ENCODE assay signal across 19 mouse cellular contexts in genomic region chr5:45284680-45285079, GRCm38 (mm10).
A peak's percentile ranks its signal among the peaks of the same experiment; 100 is the strongest.
DNase-seq lines count a peak whose midpoint lies in the region; ATAC-seq and TF ChIP-seq lines count a peak whose summit lies in the region.
"Had no signal": no experiment of that assay in that cellular context is flagged by ENCODE, and none has a peak within 500 bp of the region (broad histone marks: within the 10 kb centered on the region; RNA-seq: fewer than 3 reads in every experiment).

No protein-coding gene starts in this region.

- H3K27ac ChIP-seq in gastrocnemius, adult 2 months, result peak overlapping the region; percentile 50
- H3K27ac ChIP-seq in heart, postnatal 0 days (ENCODE audit: low read depth), result peak overlapping the region; percentile 35; the same call in 1 of the 2 replicates
- peak overlapping the region; percentile 87 for H3K27ac ChIP-seq in kidney, embryonic 16.5 days (ENCODE audit: low read length)
- H3K27ac ChIP-seq: hindbrain, embryonic 13.5 days; liver, embryonic 14.5 days; midbrain, embryonic 13.5 days had no signal

- TF ChIP-seq CTCF in gastrocnemius, adult 2 months (IDR thresholded peaks at IDR 0.05), result no peak
- no peak for TF ChIP-seq CTCF in heart, postnatal 0 days (IDR thresholded peaks at IDR 0.05; ENCODE audit: low read depth)

- no peaks in the 10 kb centered on the region for H3K9me3 ChIP-seq in heart, postnatal 0 days (replicated peaks; ENCODE audit: control insufficient read depth, low read length)
- H3K9me3 ChIP-seq in kidney, embryonic 16.5 days (ENCODE audit: low read length), result no peaks in the 10 kb centered on the region
- H3K9me3 ChIP-seq: forebrain, embryonic 10.5 days; hindbrain, embryonic 13.5 days; midbrain, embryonic 13.5 days had no signal

- intact Hi-C loops in gastrocnemius, adult 2 months (cut with DNase I), result no loop called here

- no peaks in the 10 kb centered on the region for H3K36me3 ChIP-seq in heart, postnatal 0 days (replicated peaks; ENCODE audit: control insufficient read depth, insufficient read depth, low read length)
- H3K36me3 ChIP-seq in kidney, embryonic 16.5 days (ENCODE audit: insufficient read depth, low read length), result no peaks in the 10 kb centered on the region
- H3K36me3 ChIP-seq: forebrain, embryonic 10.5 days; hindbrain, embryonic 13.5 days; midbrain, embryonic 13.5 days had no signal

- H3K27me3 ChIP-seq in heart, postnatal 0 days (ENCODE audit: control insufficient read depth, insufficient read depth, low read length), result no peaks in the 10 kb centered on the region
- no peaks in the 10 kb centered on the region for H3K27me3 ChIP-seq in kidney, embryonic 16.5 days (ENCODE audit: insufficient read depth, low read length)
- H3K27me3 ChIP-seq: hindbrain, embryonic 13.5 days; midbrain, embryonic 13.5 days had no signal

- DNase-seq in gastrocnemius, adult 2 months, result no peak
- DNase-seq in gastrocnemius, postnatal 10 days, result no peak
- no peak for DNase-seq in heart, postnatal 0 days (ENCODE audit: low spot score)
- DNase-seq in heart, postnatal 4 days, result no peak
- DNase-seq in kidney, adult 11 months, result no peak
- DNase-seq in kidney, postnatal 14 days, result peak; percentile 19
- no peak for DNase-seq in frontal cortex, postnatal 14 days (ENCODE audit: low spot score in 2 of 2)
- DNase-seq: cerebellum, adult 9-10 months; forebrain, postnatal 0 days; layer of hippocampus, adult 9-11 months; lung, postnatal 14 days; thymus, adult 18-20 months; thymus, postnatal 4 days had no signal

- no peak overlapping the region for H3K9ac ChIP-seq in heart, postnatal 0 days (replicated peaks; ENCODE audit: low read depth, low read length)
- H3K9ac ChIP-seq in kidney, embryonic 16.5 days (replicated peaks; ENCODE audit: low read length), result no peak overlapping the region
- H3K9ac ChIP-seq: forebrain, postnatal 0 days; hindbrain, embryonic 13.5 days; liver, embryonic 14.5 days; midbrain, embryonic 13.5 days had no signal

- no peak overlapping the region for H3K4me3 ChIP-seq in gastrocnemius, adult 2 months
- H3K4me3 ChIP-seq in heart, postnatal 0 days (ENCODE audit: low read depth, low read length), result no peak overlapping the region
- H3K4me3 ChIP-seq in kidney, embryonic 16.5 days (ENCODE audit: low read length), result no peak overlapping the region
- H3K4me3 ChIP-seq: forebrain, embryonic 10.5 days; hindbrain, embryonic 13.5 days; midbrain, embryonic 13.5 days had no signal

- no peak for ATAC-seq in heart, postnatal 0 days (ENCODE audit: insufficient read depth, low read depth)
- ATAC-seq in kidney, embryonic 16.5 days (ENCODE audit: low FRiP score, low TSS enrichment), result no peak
- ATAC-seq: CD4-positive, CD25-positive, alpha-beta regulatory T cell, adult 4 months; forebrain, postnatal 0 days; midbrain, embryonic 13.5 days had no signal

- no peak for TF ChIP-seq EP300 in heart, postnatal 0 days (IDR thresholded peaks at IDR 0.05; ENCODE audit: low read depth)

- no peaks in the 10 kb centered on the region for H3K4me1 ChIP-seq in heart, postnatal 0 days (ENCODE audit: control insufficient read depth, insufficient read depth)
- peaks cover 18% of the 10 kb centered on the region for H3K4me1 ChIP-seq in kidney, embryonic 16.5 days (ENCODE audit: insufficient read depth, low read length)

- H3K4me2 ChIP-seq in heart, postnatal 0 days (ENCODE audit: low read depth, low read length), result no peak overlapping the region
- no peak overlapping the region for H3K4me2 ChIP-seq in kidney, embryonic 16.5 days (replicated peaks; ENCODE audit: low read depth, low read length)
- H3K4me2 ChIP-seq: hindbrain, embryonic 13.5 days; midbrain, embryonic 13.5 days had no signal

Comparison
In these comparisons a context has a peak if more than half of its experiments do, and no peak if none do; other contexts are left out.
1. H3K27ac ChIP-seq: peak in every context shown above with its lines; median percentile 87 in kidney, embryonic 16.5 days; 50 in gastrocnemius, adult 2 months; 35 in heart, postnatal 0 days.